Mouse (Mus musculus): Measurements from ENCODE around the gene Gm39653. TPM values are rescaled to one million over a fixed set of nuclear protein-coding genes. Genes with fewer than 3 reads are reported as not detected.

Gm39653 gene
- polyA plus RNA-seq, 1 experiment from 2014 or later, result not detected

DNA sequence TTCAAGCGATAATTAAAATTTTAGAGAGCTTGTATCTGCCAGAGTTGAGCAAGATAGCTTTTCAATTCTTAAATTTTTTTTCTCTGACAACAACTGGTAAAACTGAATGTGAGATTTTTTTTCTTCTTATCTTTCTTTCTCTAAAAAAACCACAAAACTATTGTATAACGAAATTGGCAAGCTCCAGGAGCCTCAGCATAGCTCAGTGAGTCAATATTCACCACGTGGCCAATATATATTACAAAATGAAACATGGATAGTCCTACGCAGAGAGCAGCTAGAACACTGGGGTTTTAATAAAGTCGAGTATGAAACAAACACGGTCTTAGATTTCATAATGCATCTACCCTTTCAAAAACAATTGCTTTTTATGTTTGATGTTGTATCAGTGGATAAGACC lies 24.2 kb downstream of the Gm39653 start:
- 79% methylated on average over 6 of the region's 6 CpGs for WGBS
- H3K4me3 ChIP-seq (replicated peaks; ENCODE audit: low read depth, low read length), result no peak overlapping the region
- ATAC-seq (replicated peaks; ENCODE audit: low FRiP score, low read depth) (no peak), DNase-seq (ENCODE audit: low spot score) (no peak)
- H3K4me2 ChIP-seq (ENCODE audit: low read length), result no peak overlapping the region
- H3K36me3 ChIP-seq (ENCODE audit: insufficient read depth, low read length), result no peaks in the 10 kb centered on the region
- H3K4me1 ChIP-seq (replicated peaks; ENCODE audit: insufficient read depth, low read length), result no peaks in the 10 kb centered on the region
- no peak overlapping the region for H3K27ac ChIP-seq
- no peak overlapping the region for H3K9ac ChIP-seq (ENCODE audit: low read depth, low read length)
- no peaks in the 10 kb centered on the region for H3K9me3 ChIP-seq (replicated peaks; ENCODE audit: low read length)
- TF ChIP-seq CTCF (IDR thresholded peaks at IDR 0.05; ENCODE audit: low read depth), result no peak
- no peaks in the 10 kb centered on the region for H3K27me3 ChIP-seq (ENCODE audit: insufficient read depth, low read length)

DNA sequence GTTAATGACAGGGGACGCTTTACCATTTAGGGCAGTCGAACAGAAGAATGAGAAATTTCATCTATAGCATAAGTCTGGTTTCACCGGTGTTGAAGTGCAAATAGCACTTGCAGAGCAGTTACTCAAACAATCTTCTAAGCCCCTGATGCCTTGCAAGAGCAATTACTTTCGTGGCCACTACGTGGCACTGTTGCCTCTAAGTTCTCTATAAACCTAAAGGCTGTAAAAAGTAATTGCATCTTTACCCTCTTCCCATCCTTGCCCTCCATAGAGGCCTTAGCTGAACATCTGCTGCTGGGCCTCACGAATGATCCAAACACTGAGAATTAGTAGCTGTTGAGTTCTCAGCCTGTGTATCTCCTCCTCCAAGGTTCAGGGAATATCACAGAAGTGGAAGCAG lies 42.2 kb downstream of the Gm39653 start:
- Histone ChIP-seq H3K27ac (no peak overlapping the region), H3K4me3 (replicated peaks; ENCODE audit: low read depth, low read length) (no peak overlapping the region), H3K9ac (ENCODE audit: low read depth, low read length) (no peak overlapping the region), H3K9me3 (replicated peaks; ENCODE audit: low read length) (no peaks in the 10 kb centered on the region), H3K4me1 (replicated peaks; ENCODE audit: insufficient read depth, low read length) (no peaks in the 10 kb centered on the region), H3K36me3 (ENCODE audit: insufficient read depth, low read length) (no peaks in the 10 kb centered on the region), H3K27me3 (ENCODE audit: insufficient read depth, low read length) (no peaks in the 10 kb centered on the region), H3K4me2 (ENCODE audit: low read length) (no peak overlapping the region)
- DNase-seq (ENCODE audit: low spot score), result peak; percentile 84
- 14% methylated on average over 6 of the region's 6 CpGs for WGBS
- no peak for ATAC-seq (replicated peaks; ENCODE audit: low FRiP score, low read depth)
- TF ChIP-seq CTCF (IDR thresholded peaks at IDR 0.05; ENCODE audit: low read depth), result peak; percentile 74

DNA sequence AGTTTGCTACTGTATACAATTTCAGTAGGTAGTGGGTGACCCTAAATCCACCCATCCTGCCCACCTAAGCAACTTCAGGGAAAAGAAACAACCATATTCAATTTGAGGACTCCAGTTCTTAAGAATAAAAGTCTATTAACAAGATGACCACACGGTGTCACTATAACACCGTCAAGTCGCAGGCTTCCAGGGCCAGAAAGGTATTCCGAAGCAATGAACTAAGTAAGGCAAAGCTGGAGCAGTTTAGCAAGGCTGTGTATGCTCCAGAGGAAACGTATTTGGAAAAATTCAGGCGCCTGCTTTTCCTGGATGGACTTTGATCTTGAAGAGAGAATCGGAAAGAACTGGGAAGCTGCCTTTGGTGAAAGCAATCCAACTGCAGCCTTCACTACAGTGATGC lies 43.8 kb downstream of the Gm39653 start:
- TF ChIP-seq CTCF (IDR thresholded peaks at IDR 0.05; ENCODE audit: low read depth), result peak; percentile 83
- Histone ChIP-seq H3K36me3 (ENCODE audit: insufficient read depth, low read length) (no peaks in the 10 kb centered on the region), H3K9ac (ENCODE audit: low read depth, low read length) (no peak overlapping the region), H3K27ac (no peak overlapping the region), H3K4me1 (replicated peaks; ENCODE audit: insufficient read depth, low read length) (no peaks in the 10 kb centered on the region), H3K4me3 (replicated peaks; ENCODE audit: low read depth, low read length) (no peak overlapping the region), H3K27me3 (ENCODE audit: insufficient read depth, low read length) (no peaks in the 10 kb centered on the region), H3K9me3 (replicated peaks; ENCODE audit: low read length) (no peaks in the 10 kb centered on the region), H3K4me2 (ENCODE audit: low read length) (no peak overlapping the region)
- WGBS, result 1% methylated on average over 7 of the region's 7 CpGs
- DNase-seq (ENCODE audit: low spot score), result peak; percentile 91
- ATAC-seq (replicated peaks; ENCODE audit: low FRiP score, low read depth), result no peak

DNA sequence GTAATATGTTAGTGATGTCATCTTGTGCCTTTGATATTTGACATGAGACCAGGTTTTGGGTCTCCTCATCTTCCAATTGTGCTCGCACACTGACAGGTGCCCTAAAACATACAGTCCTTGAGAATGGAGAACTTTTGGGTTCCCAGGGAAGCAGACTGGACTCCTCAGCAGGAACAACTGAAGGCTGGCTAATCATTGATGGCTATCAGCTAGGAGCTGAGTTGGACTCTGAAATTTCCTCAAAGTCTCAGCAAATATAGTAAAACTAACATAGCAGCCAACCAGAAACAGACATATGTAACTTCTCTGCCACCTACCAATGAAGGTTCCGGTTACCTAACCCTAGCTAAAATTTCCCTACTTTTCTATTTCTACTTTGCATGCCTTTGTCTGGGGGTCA lies 50.3 kb downstream of the Gm39653 start:
- TF ChIP-seq CTCF (IDR thresholded peaks at IDR 0.05; ENCODE audit: low read depth), result no peak
- H3K27ac ChIP-seq, result no peak overlapping the region
- no peak overlapping the region for H3K4me2 ChIP-seq (ENCODE audit: low read length)
- no peak for ATAC-seq (replicated peaks; ENCODE audit: low FRiP score, low read depth)
- WGBS, result 86% methylated on average over 2 of the region's 2 CpGs
- H3K9ac ChIP-seq (ENCODE audit: low read depth, low read length), result no peak overlapping the region
- H3K27me3 ChIP-seq (ENCODE audit: insufficient read depth, low read length), result no peaks in the 10 kb centered on the region
- no peak for DNase-seq (ENCODE audit: low spot score)
- H3K36me3 ChIP-seq (ENCODE audit: insufficient read depth, low read length), result no peaks in the 10 kb centered on the region
- H3K4me3 ChIP-seq (replicated peaks; ENCODE audit: low read depth, low read length), result no peak overlapping the region
- H3K9me3 ChIP-seq (replicated peaks; ENCODE audit: low read length), result no peaks in the 10 kb centered on the region
- no peaks in the 10 kb centered on the region for H3K4me1 ChIP-seq (replicated peaks; ENCODE audit: insufficient read depth, low read length)

DNA sequence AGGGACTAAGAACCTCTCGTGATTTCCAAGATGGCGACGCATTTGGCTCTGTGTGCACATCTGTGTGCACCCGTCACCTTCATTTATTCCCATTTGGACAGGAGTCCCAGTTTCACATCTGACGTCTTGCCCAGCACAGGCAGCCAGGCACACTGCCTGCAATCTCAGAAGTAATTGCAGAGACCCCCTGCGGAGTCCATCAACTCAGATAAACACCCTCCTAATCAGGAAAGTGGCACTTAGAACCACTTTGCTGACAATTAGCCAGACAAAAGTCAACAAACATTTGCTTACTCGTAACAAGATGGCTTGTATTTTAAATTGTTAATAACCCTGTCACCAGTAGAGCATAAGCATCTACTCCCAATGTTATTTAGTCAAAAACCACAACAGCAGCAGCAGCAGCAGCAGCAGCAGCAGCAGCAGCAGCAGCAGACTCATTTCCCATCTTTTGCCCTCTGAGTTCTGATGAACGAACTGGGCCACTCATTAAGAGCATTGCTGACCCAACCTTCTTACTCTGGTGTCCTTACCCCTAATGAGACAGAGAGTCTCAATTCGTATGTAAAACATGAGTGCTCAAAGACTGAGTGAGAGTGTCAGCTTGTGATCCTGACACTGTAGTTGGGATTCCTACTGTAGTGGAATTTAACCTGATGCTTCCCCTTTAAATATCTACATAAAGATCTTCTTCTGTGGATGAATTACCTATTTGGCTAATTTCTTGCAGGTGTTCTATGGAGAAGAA lies 51.6 kb downstream of the Gm39653 start:
- H3K27me3 ChIP-seq (ENCODE audit: insufficient read depth, low read length), result no peaks in the 10 kb centered on the region
- no peaks in the 10 kb centered on the region for H3K36me3 ChIP-seq (ENCODE audit: insufficient read depth, low read length)
- 33% methylated on average over 9 of the region's 9 CpGs for WGBS
- no peak overlapping the region for H3K9ac ChIP-seq (ENCODE audit: low read depth, low read length)
- no peak for DNase-seq (ENCODE audit: low spot score)
- H3K9me3 ChIP-seq (replicated peaks; ENCODE audit: low read length), result no peaks in the 10 kb centered on the region
- no peak overlapping the region for H3K4me3 ChIP-seq (replicated peaks; ENCODE audit: low read depth, low read length)
- no peak overlapping the region for H3K4me2 ChIP-seq (ENCODE audit: low read length)
- no peak for ATAC-seq (replicated peaks; ENCODE audit: low FRiP score, low read depth)
- no peaks in the 10 kb centered on the region for H3K4me1 ChIP-seq (replicated peaks; ENCODE audit: insufficient read depth, low read length)
- TF ChIP-seq CTCF (IDR thresholded peaks at IDR 0.05; ENCODE audit: low read depth), result no peak
- H3K27ac ChIP-seq, result no peak overlapping the region

DNA sequence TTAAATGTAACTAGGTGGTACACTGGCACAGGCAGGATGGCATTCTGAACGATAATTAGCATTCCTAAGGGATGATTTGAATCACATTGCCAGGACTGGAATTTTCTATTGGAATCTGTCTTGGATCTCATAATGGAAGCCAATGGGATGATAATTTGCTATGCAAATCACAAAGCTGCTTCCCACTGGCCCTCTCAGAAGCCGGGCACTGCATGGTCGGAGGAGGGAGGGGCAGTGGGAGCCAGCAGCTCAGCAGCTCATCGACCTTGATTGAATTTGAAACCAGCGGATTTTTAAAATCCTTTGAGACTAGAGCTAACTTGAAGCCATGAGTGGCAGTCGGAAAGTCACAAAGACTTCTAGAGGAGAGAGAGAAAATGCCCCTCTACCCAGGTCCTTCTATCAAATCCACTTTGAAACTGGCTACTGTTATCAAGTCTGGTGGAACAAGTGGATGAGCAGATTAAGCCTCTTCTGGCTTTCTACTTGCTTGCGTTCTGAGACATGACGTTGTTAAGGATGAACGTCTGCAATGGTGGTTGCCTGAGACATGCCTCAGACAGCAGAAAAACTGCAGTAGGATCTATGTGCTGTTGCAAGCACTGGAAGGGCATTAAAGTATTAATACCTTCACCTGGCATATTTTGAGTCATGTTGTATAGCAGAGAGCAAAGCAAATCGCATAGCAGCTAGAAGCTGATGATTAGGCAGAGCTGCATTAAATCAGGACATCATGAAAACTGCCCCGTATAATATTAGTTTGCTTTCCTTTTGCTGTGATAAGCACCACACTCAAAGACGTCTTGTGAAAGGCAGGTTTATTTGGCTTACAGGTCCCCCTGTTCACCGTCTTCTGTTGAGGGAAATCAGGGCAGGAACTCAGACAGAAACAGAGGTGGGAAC lies 52.4 kb downstream of the Gm39653 start:
- no peak overlapping the region for H3K4me2 ChIP-seq (ENCODE audit: low read length)
- no peaks in the 10 kb centered on the region for H3K4me1 ChIP-seq (replicated peaks; ENCODE audit: insufficient read depth, low read length)
- DNase-seq (ENCODE audit: low spot score) (no peak), ATAC-seq (replicated peaks; ENCODE audit: low FRiP score, low read depth) (no peak)
- TF ChIP-seq CTCF (IDR thresholded peaks at IDR 0.05; ENCODE audit: low read depth), result no peak
- WGBS, result 21% methylated on average over 13 of the region's 13 CpGs
- no peak overlapping the region for H3K27ac ChIP-seq
- H3K9ac ChIP-seq (ENCODE audit: low read depth, low read length), result no peak overlapping the region
- H3K4me3 ChIP-seq (replicated peaks; ENCODE audit: low read depth, low read length), result no peak overlapping the region
- H3K36me3 ChIP-seq (ENCODE audit: insufficient read depth, low read length), result no peaks in the 10 kb centered on the region
- no peaks in the 10 kb centered on the region for H3K9me3 ChIP-seq (replicated peaks; ENCODE audit: low read length)
- no peaks in the 10 kb centered on the region for H3K27me3 ChIP-seq (ENCODE audit: insufficient read depth, low read length)
